Mouse (Mus musculus): ENCODE data around the gene Kdm2b.
"Not testable (repeated sequence)": the region's sequence is repeated elsewhere in the genome, so short reads cannot be mapped to it uniquely, and the experiment has no call there.

The Kdm2b gene

GRCm38 (mm10) chr5:122974701-122975100, 14.9 kb downstream of the Kdm2b start:
- DNase-seq (ENCODE audit: low spot score), result not testable (repeated sequence)

GRCm38 (mm10) chr5:122972116-122972515, 17.5 kb downstream of the Kdm2b start:
- no peak for DNase-seq (ENCODE audit: low spot score)

- no peak for DNase-seq (ENCODE audit: low spot score)
Measured at GRCm38 (mm10) chr5:122971438-122971837, 18.2 kb downstream of the Kdm2b start.

- DNase-seq (ENCODE audit: low spot score), result no peak
Measured at GRCm38 (mm10) chr5:122970056-122970455, 19.6 kb downstream of the Kdm2b start.

DNA sequence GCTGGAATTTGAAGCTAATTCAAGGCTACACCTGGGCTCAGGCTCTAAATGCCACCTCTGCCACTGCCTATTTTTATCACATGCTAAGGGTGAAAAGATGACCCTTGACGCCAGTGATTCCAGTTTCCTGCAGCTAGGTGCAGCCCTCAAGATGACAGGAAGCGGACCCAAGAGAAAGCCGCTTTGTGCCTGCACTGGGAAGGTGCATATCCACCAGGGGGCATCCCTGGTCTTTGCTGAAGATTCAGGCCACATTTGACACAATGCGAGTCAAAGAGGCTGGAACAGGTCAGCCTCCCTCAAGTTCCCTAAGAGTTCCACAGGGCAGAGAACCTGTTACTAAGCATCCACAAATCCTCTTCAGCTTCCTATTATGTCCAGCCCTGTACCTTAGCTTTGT, 21.3 kb downstream of the Kdm2b start:
- peak; percentile 65 for DNase-seq (ENCODE audit: low spot score)

DNA sequence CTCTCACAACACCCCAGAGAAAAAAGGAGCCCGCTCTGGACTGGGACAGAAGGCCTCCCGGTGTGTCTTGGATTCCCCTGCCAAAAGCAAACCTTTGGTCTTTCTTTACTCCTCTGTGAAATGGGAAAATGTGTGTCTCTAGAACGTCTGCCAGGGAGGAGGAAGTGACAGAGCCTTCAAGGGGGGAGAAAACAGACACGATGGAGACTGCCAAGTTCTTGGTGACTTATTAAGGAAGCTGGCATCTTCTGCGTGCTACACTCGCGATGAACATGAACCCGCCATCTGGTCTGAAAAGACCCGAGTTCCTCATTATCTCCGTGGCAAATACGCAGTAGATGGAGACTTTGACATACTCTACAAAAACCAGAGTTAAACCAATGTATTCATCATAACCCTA, 24.2 kb downstream of the Kdm2b start:
- no peak for DNase-seq (ENCODE audit: low spot score)

- no peak for DNase-seq (ENCODE audit: low spot score)
Measured at GRCm38 (mm10) chr5:122964853-122965252, 24.8 kb downstream of the Kdm2b start.

- no peak for DNase-seq (ENCODE audit: low spot score)
Measured at GRCm38 (mm10) chr5:122961905-122962304, 27.7 kb downstream of the Kdm2b start.

DNA sequence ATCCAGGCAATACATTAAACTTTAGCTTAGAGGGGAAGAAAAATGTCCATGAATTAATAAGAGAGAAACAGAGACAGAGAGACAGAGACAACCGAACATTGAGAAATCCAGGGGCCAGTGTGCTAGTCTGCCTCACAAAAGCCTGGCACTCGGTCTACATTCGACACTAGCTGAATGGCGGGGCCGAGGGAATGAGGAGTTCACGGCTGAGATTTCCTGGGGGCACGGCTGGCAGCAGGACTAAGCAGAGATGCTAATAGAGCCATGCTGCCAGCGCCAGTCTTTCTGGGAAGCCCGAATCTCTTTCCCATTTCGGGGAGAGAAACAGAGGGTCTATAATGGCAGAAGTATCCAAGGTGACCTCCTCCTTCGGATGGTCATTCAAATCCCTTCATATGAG, 30.2 kb downstream of the Kdm2b start:
- DNase-seq (ENCODE audit: low spot score), result no peak

- no peak for DNase-seq (ENCODE audit: low spot score)
Measured at GRCm38 (mm10) chr5:122956059-122956458, 33.6 kb downstream of the Kdm2b start.

DNA sequence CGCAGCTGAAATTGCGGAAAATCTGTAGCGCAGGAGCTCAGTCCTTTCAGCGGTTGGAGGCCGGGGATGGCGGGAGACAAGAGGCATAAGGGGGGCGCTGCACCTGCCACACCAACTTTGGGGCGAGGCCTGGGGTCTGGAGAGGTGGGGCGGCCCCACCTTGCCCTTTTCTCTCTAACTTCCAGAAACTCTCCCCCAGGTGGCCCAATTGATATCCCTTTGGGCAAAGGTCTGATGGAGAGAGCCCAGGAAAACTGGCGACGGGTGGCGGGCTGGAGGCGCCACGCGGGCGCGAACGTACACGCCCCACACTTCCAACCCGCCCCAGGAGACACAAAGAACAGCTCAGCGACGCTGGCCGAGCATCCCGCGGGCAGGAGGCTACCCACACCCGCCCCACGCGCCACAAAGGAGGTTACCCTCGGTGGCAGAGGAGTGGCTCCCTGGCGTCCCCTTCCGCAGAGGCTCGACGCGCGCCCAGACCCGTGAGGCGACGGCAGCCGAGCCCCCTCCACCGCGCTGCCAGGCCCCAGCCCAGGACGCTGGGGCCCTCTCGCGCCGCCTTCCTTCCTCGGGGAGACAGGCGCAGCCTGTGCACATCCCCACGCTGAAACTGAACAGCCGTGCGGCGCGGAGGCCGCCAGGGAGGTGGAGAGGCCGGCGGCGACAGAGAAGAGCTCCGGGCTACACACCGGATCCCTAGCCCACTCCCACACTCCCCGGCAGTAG, 37.5 kb downstream of the Kdm2b start:
- DNase-seq (ENCODE audit: low spot score), result no peak

GRCm38 (mm10) chr5:122951056-122951912, 38.3 kb downstream of the Kdm2b start:
- peak; percentile 26 for DNase-seq (ENCODE audit: low spot score)

DNA sequence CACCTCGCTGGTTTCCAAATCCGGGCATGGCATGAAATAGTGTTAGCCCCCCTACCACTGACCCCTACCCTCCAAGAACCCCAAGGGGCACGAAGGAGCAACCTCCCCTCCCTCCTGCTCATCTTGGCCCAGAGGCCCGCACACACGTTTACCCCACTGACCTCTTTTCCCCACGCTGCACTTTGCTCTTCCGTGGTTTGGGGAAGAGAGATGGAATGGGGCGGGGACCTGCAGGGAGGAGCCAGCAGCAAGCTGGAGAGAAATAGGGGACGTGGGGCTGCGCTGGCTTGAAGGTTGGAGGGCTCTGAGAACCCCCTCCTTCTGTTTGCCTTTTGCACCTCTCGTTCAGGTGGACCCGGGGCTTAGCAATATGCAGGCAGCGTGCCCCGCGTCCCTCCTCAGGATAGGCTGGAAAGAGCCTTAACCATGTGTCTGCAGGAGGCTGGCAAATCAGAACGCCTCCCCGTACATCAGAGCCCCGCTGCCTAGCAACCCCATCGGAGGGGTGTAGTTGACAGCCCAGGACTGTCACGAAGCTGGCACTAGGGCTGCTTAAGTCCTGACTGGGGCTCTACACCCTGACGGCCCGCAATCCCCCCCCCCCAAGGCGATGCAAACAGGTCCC, 39.2 kb downstream of the Kdm2b start:
- DNase-seq (ENCODE audit: low spot score), result no peak

DNA sequence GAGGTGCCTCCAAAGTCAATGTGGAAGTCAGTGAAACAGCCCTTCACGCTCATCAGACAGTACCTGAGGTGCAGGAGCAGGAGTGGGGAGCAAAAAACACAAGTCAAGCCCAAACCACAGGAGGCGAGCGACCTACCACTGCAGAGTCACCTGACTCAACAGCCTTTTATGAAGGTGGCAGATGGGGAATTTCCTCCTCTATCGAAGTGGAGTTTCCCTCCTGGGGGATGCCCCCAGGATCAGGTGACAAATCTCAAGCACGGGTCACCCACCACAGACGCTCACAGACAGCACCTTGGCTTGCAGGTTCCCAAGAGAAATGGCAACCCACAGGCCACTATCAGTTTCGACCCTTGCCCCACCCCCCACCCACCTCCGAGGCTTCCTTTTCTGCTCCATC, 40.5 kb downstream of the Kdm2b start:
- DNase-seq (ENCODE audit: low spot score), result peak; percentile 48

- DNase-seq (ENCODE audit: low spot score), result no peak
Measured at GRCm38 (mm10) chr5:122947534-122947933, 42.1 kb downstream of the Kdm2b start.

DNA sequence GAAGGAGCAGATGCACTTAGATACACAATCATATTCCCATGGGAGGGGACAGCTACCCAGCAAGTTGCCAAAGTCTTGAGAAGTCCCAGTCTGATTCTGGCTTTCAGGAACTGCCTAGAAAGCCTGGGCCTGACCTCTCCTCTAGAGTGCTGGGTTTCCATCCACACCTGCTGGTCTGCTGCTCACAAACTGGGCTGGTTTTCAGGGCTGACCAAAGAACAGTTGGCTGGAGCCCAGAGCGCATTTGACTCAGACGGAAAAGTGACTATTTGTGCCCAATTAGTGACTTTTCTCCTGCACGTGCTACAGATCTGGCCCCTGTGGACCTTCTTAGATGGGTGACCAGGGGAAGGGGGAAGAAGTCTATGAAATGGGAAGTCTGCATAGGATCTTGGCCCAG, 50.9 kb downstream of the Kdm2b start:
- no peak for DNase-seq (ENCODE audit: low spot score)

GRCm38 (mm10) chr5:122937958-122938540, 51.6 kb downstream of the Kdm2b start:
- DNase-seq (ENCODE audit: low spot score), result no peak

- no peak for DNase-seq (ENCODE audit: low spot score)
Measured at GRCm38 (mm10) chr5:122937031-122937430, 52.6 kb downstream of the Kdm2b start.

GRCm38 (mm10) chr5:122935810-122936209, 53.8 kb downstream of the Kdm2b start:
- no peak for DNase-seq (ENCODE audit: low spot score)

DNA sequence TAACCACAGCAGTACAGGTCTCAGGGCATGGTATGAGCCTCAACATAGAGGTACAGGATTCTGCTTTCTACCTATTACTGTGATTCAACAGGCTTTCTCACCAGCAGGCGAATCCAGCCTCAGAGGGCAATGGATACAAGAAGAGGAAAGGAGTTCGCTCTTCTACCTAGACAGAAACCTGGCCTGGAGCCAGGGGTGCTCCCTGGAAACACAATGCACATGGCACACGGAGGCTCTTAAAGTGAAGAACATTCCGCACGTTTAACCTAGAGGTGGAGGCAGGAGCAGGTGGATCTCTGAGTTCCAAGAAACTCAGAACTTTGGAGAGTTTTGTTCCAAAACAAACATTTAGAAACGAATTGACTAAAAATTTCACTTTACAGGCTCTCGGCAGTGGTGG, 58.6 kb downstream of the Kdm2b start:
- DNase-seq (ENCODE audit: low spot score), result no peak

DNA sequence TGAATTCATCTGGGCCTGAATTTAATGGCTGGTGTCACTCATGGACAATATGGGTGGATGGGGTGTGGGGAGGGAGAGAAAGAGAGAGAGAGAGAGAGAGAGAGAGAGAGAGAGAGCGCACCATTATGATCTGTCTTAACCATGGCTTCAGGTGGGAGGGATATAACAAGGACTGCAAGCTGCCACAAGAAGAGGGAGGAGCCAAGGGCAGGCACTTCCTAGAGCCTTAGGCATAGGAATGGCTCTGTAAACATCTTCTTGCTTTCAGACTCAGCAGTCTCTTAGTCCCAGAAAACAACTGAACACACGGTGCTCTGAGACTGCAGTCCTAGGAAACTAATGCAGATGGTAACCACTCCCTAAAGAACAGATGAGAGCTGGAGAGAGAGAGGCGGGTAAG, 61.3 kb downstream of the Kdm2b start:
- DNase-seq (ENCODE audit: low spot score), result no peak

DNA sequence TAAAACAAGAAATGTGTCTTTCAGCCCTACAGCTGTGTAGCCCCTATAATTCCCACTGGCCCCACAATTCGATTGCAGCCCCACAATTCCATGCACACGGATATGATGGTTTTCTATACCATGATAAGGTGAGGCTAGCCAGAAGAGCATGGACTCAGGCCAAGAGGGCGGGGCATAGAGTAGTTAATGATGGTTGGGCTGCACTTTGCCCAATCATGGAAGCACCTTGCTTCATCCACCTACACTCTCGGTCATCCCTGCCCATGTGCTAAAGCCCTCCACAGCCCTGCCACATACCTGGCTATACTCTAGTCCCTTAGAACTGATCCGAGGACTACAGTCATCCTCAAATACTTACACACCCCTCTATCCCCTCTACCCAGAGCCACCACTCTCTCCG, 61.9 kb downstream of the Kdm2b start:
- no peak for DNase-seq (ENCODE audit: low spot score)

DNA sequence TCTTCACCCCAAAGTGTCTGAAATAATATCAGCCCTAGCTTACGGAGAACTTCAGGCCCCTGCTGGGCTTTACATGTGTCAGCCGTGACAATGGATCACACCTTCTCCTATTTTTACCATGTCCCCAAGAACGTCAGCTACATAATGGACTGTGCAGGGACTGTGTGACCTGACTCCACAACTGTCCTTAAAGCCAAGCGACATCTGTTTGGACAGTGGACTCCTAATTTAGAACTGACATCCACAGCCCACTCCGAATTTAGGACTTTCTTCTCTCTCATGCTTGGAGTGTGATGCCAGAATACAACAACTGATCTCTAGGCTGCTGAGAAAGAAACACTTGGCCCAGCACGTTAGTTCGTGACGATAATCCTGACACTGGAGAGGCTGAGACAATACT, 62.5 kb downstream of the Kdm2b start:
- DNase-seq (ENCODE audit: low spot score), result no peak
